Mouse (Mus musculus) kidney, postnatal 25 days (tissue): ENCODE results near the gene Top2a.

ENCODE experiments used
- DNase-seq, 2 experiments: peaks; one replicate each; pipeline ENCODE4 v3.0.0; 2021; ENCODE audit warnings: mixed read lengths in 2 of 2

The Top2a gene

DNA sequence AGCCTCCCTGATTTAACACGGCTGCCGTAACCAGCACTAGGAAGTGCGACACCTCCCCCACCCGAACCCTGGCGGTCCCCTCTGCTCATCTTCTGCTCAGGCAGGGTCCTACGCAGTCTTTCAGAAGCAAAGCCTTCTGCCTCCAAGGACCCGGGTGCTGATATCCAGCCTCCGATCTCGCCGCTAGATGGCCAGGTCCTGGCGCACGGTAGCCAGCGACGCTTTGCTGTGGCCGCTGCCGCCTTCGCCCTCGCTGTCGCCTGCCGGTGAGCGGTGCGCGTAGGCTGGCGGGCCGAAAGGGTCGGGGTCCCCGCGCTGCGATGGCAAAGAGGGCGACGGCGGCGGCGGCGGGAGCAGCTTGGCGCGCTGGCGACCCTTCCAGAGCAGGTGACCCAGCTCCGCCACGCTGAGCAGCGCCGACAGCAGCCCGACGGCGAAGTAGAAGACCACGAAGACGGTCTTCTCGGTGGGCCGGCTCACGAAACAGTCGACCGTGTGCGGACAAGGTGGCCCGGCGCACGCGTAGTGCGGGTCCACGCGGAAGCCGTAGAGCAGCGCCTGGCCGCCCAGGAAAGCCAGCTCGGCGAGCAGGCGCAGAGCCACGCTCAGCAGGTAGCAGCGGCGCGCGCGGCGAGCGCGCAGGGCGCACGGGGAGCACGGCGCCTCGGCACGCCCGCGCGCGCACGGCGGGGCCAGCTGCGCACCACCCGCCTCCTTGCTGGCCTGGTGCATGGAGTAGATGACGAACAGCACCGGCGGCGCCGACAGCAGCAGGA is 41.8 kb downstream of the Top2a start:
- peak; percentile 77 to 78 for DNase-seq

DNA sequence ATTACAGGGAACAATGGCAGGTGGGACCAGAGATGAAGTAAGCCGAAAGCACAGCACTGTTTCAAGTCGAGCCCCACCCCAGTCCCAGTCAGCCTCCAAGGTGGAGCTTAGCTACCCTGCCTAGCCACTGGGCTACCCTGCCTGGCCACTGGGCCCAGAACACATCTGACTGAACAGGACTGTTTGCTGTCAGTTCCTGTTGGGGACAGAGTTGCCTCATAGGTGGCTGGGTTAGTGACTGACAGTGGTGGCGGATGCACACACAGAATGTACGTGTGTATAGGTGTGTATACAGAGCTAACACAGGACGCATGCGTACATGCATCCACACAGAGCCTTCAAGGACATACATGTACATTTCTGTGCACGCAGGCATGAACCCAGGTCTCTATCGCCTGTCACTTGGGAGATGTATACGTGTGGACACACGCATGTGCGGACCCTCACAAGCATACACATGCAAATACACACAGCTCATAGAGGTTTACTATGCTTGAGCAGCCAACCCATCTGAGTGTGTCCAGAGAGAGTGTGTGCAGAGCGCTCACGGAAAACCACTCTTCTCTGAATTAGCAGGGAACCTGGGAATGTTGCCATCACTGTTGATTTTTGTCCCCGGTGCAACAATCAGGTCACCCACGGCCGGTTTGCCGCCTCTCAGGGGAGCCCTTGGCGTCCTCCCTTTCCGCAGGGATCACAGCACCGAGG is 42.5 kb downstream of the Top2a start:
- peak; percentile 57 to 69 for DNase-seq

DNA sequence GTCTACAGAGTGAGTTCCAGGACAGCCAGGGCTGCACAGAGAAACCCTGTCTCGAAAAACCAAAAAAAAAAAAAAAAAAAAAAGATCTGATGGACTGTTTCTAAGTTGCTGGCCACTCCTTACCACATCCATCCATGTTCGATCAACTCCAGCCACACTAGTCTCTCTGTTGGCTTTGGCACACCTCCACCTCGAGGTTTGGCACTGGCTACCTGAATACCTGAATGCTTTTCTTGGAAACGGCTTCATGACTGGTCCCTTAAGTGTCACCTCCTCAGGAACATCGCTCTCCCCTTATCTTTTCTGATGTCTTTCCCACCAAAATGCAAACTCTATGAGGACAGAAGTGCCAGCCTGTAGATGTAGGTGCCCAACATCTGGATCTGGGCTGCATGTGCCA is 44.6 kb downstream of the Top2a start:
- no peak for DNase-seq

DNA sequence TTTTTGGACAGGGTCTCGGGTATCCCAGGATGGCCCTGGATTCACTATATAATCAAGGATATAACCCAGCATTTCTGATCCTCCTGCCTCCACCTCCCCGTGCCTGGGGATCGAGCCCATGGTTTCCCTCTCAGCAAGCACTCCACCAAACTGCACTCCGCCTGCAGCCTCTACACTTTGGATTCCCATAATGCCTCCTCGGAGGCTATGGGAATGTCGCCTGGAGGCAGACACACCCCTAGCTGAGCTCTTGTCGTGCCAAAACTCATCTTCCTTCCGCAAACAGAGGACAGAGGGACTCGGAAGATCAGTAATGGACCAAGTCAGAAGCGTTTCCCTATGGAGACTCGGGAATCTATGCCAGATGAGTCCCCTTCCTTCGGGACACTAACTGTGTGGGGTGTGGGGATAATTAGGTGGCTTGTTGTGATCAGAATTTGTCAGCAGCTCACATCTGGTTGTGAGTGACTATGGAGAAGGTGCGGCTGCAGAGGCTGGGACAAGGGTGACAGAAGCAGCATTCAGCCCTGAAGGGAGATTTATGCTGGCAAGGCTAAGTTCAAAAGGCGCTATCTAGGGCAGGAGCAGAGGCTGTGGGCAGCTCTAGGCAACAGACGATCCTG is 45.4 kb downstream of the Top2a start:
- no peak for DNase-seq

DNA sequence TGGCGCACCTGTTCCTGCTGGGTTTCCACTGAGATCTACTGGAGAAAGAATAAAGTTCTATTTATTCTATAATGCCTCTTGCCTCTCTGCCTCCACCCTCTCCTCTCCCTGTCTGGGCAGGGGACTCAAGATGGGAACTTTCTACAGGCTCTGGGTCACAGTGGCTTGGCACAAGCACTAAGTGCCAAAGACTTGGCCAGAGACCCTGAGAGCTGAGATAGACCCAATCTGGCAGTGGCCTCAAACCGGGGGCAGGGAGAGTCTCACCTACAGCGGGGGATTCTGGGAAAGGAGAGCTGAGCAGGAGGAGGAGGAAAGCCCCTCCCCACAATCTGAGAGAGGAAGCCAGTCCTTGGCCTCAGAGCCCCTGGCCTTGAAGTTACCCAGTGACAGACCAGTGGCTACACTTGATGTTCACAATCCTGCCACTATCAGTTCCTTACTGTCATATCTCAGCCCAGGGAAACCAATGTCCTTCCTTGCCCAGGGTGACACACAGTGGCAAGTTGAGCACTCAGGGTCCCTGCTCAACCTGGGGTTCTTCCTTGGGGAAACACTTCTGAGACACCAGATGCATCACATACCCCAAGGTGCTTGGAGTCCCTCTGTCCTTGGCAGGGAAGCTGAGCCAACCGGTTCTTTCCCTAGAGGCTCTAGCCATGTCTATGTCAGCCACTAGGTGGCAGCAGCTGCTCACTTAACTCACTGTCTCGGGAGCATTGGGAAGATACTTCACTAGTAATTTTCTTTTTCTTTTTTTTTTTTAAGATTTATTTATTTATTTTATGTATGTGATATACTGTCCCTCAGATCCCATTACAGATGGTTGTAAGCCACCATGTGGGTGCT is 48.9 kb downstream of the Top2a start:
- DNase-seq: peak; percentile 83 to 89

DNA sequence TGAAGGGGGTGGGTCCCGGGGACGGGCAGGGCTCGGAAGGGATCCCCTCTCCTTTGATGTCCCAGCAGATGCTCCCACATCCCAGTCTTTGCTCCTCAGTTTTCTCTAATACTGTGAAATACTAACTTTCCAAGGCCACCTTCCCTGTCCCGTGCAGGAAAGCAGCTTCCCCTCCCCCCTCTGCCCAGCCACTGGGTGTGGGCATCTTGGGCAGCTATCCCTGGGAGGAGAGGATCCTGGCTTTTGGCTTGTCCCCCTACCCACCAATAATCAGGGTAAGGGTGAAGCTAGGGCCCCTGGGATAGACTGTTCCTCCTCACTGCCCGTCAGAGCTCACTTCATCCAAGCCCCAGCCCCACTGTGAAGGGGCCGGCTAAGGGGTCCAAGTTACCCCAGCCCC is 49.8 kb downstream of the Top2a start:
- peak in 1 of 2 experiments; percentile 41 for DNase-seq

DNA sequence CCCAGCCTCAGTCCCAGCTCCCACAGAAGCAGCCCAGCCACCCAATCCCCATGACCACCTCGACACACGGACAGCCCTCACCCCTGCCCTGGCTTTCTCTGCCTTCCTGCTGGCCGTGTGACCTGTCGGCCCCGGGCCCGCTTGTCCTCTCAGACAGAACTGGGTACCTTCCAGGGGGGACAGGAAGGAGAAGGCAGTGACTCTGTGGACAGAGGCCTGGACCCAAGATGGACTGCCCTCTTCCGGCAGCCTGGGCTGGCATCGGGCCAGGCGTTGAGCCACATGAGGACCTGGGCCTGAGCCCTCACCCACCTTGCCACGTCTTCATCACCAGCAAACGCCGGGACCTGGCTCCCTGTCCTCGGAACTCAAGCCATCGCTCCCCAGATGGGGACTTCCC is 50.4 kb downstream of the Top2a start:
- peak; percentile 60 to 76 for DNase-seq

DNA sequence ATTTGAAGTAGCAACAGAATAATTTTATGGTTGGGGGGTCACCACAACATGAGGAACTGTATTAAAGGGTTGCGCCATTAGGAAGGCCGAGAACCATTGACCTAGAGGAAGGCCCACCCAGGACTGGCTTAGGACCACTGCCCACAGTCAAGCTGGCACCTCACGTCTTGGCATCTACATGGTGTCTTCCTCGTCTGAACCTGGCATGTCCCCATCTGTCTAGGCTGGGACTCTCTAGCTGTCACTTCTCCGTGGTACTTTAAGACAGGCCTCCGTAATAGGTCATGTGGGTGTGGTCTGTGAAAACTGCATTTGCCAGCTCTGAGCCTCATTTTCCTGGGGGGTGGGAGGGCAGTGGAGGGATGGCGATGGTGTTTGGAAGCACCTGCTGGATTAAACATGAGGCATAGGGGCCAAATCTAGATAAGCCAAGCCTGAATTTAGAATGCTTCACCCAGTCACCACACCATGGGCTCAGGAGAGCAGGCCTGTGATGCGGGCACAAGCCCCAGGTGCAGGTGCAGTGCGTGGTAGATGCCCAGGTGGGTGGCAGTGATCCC is 51.1 kb downstream of the Top2a start:
- DNase-seq: peak in 1 of 2 experiments; percentile 49

DNA sequence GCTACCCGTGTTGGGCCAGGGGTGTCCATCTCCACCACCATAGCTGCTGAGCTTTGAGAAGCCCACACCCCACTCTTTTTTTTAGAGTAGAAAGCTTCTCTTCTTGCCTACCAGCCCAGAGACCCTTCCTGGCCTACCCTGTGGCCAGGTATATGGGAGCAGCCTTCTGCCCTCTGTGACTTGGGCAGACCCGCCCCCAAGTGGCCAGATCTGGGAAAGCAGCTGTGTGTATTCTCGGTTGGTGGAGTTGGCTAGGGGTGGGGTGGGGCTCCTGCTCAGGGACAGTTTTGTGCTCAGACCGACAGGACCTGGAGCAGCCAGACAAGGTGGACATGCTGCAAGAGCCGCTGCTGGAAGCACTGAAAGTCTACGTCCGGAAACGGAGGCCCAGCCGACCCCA is 51.8 kb downstream of the Top2a start:
- peak; percentile 87 to 91 for DNase-seq

DNA sequence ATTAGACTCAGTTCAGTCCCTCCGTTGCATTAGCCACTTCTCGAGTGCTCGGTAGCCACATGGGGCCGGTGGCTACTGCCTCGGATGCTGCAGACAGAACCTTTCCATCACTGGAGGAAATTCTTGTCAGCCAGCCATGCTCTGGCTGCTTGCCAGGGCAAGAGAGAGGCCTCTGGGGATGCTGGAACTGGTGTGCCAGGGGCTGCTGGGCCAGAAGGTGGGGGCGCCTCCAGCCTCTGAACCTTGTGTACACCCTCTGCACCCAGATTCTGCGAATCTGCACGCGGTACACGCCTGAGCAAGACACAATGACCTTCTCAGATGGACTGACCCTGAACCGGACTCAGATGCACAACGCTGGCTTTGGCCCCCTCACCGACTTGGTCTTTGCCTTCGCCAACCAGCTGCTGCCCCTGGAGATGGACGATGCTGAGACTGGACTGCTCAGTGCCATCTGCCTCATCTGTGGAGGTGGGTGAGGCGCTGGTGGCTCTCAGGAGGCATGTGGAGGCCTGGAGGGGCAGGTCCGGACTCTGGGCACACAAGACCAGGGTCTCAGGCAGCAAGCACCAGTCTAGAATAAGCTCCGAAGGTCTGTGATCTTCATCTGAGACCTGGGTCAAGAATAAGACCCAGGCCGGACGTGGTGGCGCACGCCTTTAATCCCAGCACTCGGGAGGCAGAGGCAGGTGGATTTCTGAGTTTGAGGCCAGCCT is 52.5 kb downstream of the Top2a start:
- peak; percentile 79 to 87 for DNase-seq

DNA sequence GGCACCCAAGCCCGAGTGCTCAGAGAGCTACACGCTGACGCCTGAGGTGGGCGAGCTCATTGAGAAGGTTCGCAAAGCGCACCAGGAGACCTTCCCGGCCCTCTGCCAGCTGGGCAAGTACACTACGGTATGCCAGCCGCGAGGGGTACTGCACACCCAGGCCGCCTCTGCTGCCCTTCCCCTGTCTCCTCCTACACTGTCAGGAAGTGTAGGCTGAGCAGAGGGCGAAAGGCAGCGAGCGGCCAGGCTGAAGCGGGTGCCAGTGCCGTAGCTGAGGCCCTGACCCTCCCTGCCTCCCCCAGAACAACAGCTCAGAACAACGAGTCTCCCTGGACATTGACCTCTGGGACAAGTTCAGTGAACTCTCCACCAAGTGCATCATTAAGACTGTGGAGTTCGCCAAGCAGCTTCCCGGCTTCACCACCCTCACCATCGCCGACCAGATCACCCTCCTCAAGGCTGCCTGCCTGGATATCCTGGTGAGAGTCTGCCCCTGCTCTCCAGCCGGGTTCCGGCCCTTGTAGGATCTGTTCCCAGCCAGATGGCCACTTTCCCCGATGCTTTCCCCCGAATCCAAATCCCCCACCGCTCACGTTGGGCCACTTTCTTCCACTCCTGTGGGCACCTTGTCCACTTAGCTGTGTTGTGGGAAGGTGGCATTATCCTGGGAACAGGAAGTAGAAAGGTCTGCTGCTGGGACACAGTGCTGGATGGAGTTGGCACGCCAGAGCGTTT is 53.6 kb downstream of the Top2a start:
- peak; percentile 78 to 94 for DNase-seq

DNA sequence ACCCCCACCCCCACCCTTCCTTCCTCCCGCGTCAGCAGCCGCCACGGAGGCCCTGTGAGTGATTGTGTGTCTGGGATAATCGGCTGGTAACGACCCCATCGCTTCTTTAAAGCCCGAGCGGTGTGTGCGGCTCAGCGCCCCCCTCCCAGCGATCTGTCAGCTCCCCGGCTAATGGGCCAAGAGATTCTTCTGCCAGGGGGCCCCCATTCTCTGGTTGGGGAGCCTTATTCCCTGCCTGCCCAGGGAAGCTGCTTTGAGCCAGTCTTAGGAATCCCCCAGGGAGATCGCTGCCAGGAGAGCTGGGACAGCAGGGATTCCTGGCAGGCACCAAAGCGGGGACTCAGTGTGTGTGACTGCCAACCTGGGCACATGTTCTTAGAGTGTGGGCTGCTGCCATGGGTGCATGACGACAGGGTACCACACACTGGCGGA is 54.5 kb downstream of the Top2a start:
- DNase-seq: peak in 1 of 2 experiments; percentile 70

DNA sequence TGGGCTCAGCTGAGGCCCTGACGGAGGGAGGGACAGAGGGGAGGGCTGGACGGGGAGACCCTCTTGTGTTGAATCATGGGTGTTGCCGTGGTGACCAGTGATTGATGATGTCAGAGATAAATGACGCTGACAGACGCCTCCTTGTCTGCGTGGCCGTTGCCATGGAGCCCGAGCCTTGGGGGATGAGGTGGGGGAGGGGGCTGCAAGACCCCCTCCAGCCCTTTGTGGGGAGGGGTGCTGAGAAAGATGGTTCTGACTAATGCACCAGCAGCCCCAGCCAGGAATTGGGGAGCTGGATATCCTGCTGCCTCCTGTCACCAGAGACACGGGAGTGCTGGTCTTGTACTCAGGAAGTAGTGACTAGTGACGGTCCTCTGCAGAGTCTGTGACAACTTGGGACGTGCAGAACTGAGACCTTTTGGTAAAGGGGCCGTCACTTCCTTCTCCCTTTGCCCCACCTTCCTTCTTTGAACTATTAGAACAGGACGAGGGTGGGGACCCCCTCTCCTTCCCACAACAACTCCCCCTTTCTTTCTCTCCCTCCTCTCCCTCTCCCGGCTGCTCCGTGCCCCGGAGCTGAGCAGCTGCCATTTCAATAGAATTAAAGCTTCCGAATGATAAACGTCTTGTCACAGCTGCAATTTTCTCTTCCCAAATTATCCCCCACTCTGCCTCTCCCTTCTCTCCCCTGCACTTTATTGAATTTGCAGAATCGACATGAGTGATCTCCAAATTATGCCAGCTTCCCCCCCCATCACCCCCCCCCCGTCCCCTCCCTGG is 55.1 kb downstream of the Top2a start:
- peak in 1 of 2 experiments; percentile 50 for DNase-seq

DNA sequence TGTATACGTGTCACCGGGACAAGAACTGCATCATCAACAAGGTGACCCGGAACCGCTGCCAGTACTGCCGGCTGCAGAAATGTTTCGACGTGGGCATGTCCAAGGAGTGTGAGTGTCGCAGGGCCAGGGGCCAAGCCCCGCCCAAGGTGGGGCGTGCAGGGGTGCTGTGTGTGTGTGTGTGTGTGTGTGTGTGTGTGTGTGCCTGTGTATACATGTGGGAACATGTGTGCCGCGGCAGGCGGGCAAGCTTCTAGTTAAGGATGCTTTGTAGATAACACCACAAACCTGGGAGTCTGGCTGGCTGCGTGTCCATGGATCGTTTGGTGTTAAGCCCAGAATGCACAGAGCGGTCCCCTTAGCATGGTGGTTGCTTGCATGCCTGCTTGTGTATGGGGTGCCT is 55.9 kb downstream of the Top2a start:
- peak in 1 of 2 experiments; percentile 39 for DNase-seq

DNA sequence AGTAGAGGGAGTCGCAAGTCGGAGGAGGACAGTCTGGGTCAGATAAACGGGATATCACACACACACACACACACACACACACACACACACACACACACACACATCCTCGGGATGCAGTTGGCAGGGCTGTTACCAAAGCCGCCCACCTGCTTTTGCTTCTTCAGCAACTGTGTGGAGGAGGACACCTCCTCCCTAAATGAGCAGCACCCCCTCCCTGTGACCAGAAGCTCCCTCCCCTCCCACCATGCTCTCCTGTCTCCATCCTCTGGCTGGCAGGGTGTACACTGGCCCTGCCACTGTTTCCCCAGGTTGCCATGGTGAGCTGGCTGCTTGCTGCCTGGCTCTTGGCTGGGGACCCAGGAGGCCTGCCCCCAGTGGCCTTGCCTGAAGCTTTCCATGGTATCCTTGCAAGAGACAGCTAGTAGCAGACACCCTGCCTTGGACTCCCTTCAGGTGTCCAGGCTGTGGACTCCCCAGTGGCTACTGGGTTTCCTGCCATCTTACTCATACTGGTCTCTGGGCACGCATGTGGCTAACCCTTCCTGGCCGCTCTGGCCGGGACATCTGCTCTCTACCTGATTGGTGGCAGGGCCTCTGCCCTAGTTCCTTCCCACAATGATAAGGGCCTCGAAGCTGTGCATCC is 57.4 kb downstream of the Top2a start:
- DNase-seq: peak in 1 of 2 experiments; percentile 82

DNA sequence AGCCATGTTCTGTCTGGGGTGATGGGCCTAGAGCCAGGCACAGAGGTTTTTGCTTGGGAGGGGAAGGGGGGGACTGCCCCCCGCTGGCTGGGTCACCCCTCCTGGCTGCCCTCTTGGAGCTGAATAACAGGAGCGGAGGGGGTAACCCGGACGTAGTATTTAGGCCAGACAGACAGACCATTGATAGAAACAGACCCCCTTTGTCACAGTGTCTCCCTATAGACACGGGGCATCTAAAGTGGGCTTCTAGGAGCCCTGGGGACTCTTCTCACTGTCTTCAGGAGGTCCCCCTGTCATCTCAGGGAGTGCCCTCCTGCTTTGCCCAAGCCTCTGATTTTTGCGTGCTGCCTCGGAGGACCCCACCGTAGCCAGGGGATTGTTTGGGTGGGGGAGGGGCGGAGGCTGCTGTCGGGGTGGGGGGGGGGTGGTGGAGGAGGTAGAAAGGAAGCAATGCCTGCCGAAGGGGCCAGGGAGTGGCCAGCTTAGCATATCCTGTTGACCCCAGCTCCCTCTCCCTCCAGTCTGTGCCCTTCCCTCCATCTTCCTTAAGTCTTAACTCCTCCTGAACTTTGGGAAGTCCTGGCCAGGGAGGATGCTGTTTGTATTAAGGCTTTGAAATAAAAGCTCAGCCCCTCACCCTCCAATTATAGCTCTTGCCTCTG is 58.4 kb downstream of the Top2a start:
- peak in 1 of 2 experiments; percentile 43 for DNase-seq

DNA sequence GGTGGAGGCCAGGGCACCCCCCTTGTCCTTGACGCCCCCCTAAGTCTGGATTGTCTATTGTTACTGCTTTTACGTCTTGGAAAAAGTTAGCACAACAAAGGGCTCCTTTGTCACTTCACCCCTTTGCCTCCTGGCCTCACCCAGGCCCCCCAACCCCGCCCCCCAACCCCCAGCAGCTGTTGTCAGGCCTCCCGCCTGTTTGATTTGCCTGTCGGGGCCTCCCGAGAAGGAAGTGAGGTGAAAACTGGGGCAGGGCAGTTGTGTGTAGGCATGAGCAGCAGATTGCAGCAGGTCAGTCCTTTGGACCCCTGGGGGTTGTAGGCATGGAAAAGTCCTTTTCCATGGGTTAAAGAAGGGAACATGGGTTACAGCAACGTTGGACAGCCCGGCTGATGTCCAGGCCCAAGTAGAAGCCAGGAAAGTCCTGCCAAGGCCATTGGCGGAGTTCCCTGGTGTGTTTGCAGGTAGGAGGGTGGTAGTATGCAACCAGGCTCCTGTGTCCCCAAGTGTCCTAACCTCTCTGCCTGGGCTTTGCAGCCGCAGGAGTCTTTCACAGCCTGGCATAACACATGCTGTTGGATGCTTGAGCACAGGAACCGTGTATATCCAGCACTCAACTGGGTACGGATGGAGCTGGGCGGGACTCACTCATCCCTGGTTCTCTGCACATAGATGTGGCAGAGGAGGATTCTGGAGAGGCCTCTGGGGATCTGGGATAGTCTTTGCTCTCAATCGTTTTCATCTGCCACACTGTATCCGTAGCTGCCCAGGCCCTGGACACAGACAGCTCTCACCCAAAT is 59.2 kb downstream of the Top2a start:
- peak in 1 of 2 experiments; percentile 73 for DNase-seq

DNA sequence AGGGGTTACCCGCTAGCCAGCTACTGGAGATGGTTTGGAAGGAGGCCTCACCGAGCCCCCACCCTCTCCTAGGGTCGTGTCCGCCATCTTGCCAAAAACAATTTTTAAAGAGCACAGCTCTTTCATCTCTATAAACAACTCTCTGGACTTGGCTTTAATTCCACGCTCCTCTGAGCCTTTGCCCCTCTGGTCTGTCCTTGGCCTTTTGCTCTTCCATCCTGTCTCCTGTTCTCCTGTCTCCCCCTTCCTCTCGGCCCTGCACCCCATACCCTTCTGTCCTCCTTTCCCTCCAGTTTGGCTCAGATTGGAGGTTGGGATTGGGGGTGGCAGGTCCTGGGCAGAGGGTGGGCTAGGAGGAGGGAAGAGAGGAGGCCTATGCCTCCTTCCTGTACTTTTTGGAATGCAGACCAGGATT is 59.8 kb downstream of the Top2a start:
- DNase-seq: peak in 1 of 2 experiments; percentile 33
